Mouse (Mus musculus): Measurements from ENCODE around the gene Noxo1. TPM values are rescaled to one million over a fixed set of nuclear protein-coding genes. Genes with fewer than 3 reads are reported as not detected.
"Not testable (repeated sequence)": the region's sequence is repeated elsewhere in the genome, so short reads cannot be mapped to it uniquely, and the experiment has no call there.

The Noxo1 gene
- total RNA-seq, 2 experiments from 2014 or later, result 1.6 to 1.9 TPM

GRCm38 (mm10) chr17:24721383-24721955, 25.4 kb downstream of the Noxo1 start:
- not testable (repeated sequence) for DNase-seq

GRCm38 (mm10) chr17:24722220-24722924, 26.3 kb downstream of the Noxo1 start:
- no peak for DNase-seq

- DNase-seq, result no peak
Observed at GRCm38 (mm10) chr17:24723122-24723880, 27.3 kb downstream of the Noxo1 start.

- DNase-seq, result no peak
Observed at GRCm38 (mm10) chr17:24723881-24724180, 27.8 kb downstream of the Noxo1 start.

GRCm38 (mm10) chr17:24724184-24724583, 28.1 kb downstream of the Noxo1 start, which contains the start of gene Ndufb10:
Gene Ndufb10, minus strand, starts transcription at chr17:24724478.
- DNase-seq, result peak; percentile 100

- DNase-seq, result no peak
Observed at GRCm38 (mm10) chr17:24725637-24726390, 29.8 kb downstream of the Noxo1 start.

GRCm38 (mm10) chr17:24727618-24728017, 31.6 kb downstream of the Noxo1 start, which contains the start of gene Rpl3l:
Gene Rpl3l, plus strand, starts transcription at chr17:24727820.
- DNase-seq, result peak; percentile 47

- no peak for DNase-seq
Observed at GRCm38 (mm10) chr17:24728184-24728583, 32.1 kb downstream of the Noxo1 start.

GRCm38 (mm10) chr17:24729067-24729466, 33.0 kb downstream of the Noxo1 start:
- peak; percentile 56 for DNase-seq

- DNase-seq, result no peak
Observed at GRCm38 (mm10) chr17:24730787-24731186, 34.8 kb downstream of the Noxo1 start.

- DNase-seq, result peak; percentile 46
Observed at GRCm38 (mm10) chr17:24732233-24732935, 36.4 kb downstream of the Noxo1 start.

GRCm38 (mm10) chr17:24733434-24734050, 37.5 kb downstream of the Noxo1 start:
- no peak for DNase-seq

- no peak for DNase-seq
Observed at GRCm38 (mm10) chr17:24734513-24734912, 38.5 kb downstream of the Noxo1 start.

- DNase-seq, result no peak
Observed at GRCm38 (mm10) chr17:24735446-24735845, 39.4 kb downstream of the Noxo1 start.

- DNase-seq, result peak; percentile 88
Observed at GRCm38 (mm10) chr17:24736330-24737051, 40.5 kb downstream of the Noxo1 start, which contains the start of gene Msrb1. Gene Msrb1, plus strand, starts transcription at chr17:24736642.

- DNase-seq, result no peak
Observed at GRCm38 (mm10) chr17:24737135-24737810, 41.2 kb downstream of the Noxo1 start.

GRCm38 (mm10) chr17:24738238-24738637, 42.2 kb downstream of the Noxo1 start:
- no peak for DNase-seq

GRCm38 (mm10) chr17:24739926-24740325, 43.9 kb downstream of the Noxo1 start:
- no peak for DNase-seq

- no peak for DNase-seq
Observed at GRCm38 (mm10) chr17:24742307-24742706, 46.3 kb downstream of the Noxo1 start.

- no peak for DNase-seq
Observed at GRCm38 (mm10) chr17:24743896-24744295, 47.9 kb downstream of the Noxo1 start.

Data from gastrocnemius, postnatal 10 days (tissue).